Mouse (Mus musculus): ENCODE measurements at regions not wholly inside any gene's neighbourhood (a gene's known extent, or its start where the extent isn't known, plus 50 kb on each side); places are given as distances from the start of the nearest gene placed in this dataset.

- TF ChIP-seq POLR2A (IDR thresholded peaks at IDR 0.05; ENCODE audit: borderline replicate concordance, extremely low read depth, low read depth, low read length) (no peak), CTCF (IDR thresholded peaks at IDR 0.05; ENCODE audit: insufficient read depth, low read length) (no peak)
Observed at GRCm38 (mm10) chr11:18122616-18123015, 168.9 kb upstream of the Etaa1 start.

All from lung, adult 2 months (tissue).